Mouse (Mus musculus) stomach, postnatal 0 days (tissue): ENCODE data around the gene Usp10. TPM values are rescaled to one million over a fixed set of nuclear protein-coding genes. Genes with fewer than 3 reads are reported as not detected.

Experiments
- ATAC-seq: fragments of 200-750 bp; cut with Nextera tagmentation; 2 replicates; pipeline ENCODE4 v1.8.0; 2017; ENCODE audit not compliant: low FRiP score, low TSS enrichment
- DNase-seq: peaks from one replicate; pipeline ENCODE4 v3.0.0-alpha.2; 2016; ENCODE audit warnings: low spot score
- H3K27ac ChIP-seq: fragments of 300-500 bp; sonication (generic); replicated peaks from 2 replicates; pipeline ENCODE4 v1.5.1; 2014; ENCODE audit warnings: mild to moderate bottlenecking, control low read depth
- H3K27me3 ChIP-seq: fragments of 300-500 bp; sonication (generic); 2 replicates; pipeline ENCODE4 v1.6.1; 2014; ENCODE audit warnings: low read length; ENCODE audit not compliant: control insufficient read depth, insufficient read depth
- H3K36me3 ChIP-seq: fragments of 300-500 bp; sonication (generic); 2 replicates; pipeline ENCODE4 v1.6.1; 2014; ENCODE audit warnings: low read length, mixed read lengths; ENCODE audit not compliant: control insufficient read depth, insufficient read depth
- H3K4me1 ChIP-seq: fragments of 300-500 bp; sonication (generic); replicated peaks from 2 replicates; pipeline ENCODE4 v1.6.1; 2014; ENCODE audit warnings: antibody characterized with exemption; ENCODE audit not compliant: control insufficient read depth, insufficient read depth
- H3K4me2 ChIP-seq: fragments of 300-500 bp; sonication (generic); replicated peaks from 2 replicates; pipeline ENCODE4 v1.6.1; 2014; ENCODE audit warnings: low read depth, mild to moderate bottlenecking, control low read depth, moderate library complexity
- H3K4me3 ChIP-seq: fragments of 300-500 bp; sonication (generic); 2 replicates; pipeline ENCODE4 v1.5.1; 2014; ENCODE audit warnings: low read depth, low read length, control low read depth
- H3K9ac ChIP-seq: fragments of 300-500 bp; sonication (generic); 2 replicates; pipeline ENCODE4 v1.6.1; 2014; ENCODE audit warnings: mild to moderate bottlenecking, low read length, control low read depth, mixed read lengths
- H3K9me3 ChIP-seq: fragments of 300-500 bp; sonication (generic); 2 replicates; pipeline ENCODE4 v1.6.1; 2016; ENCODE audit warnings: low read length; ENCODE audit not compliant: control insufficient read depth
- CTCF ChIP-seq: IDR thresholded peaks from 2 replicates; pipeline ENCODE4 v1.5.1; 2016; ENCODE audit warnings: antibody characterized with exemption, low read depth, mild to moderate bottlenecking, moderate library complexity
- EP300 ChIP-seq: optimal IDR thresholded peaks from 2 replicates; pipeline ENCODE3; 2016; ENCODE audit warnings: antibody characterized with exemption
- WGBS: fragments of 180-500 bp; shearing (Covaris S2); extraction: QIAGEN DNeasy Blood & Tissue Kit; methylation state at CpG from one replicate; pipeline ENCODE4 v1.1.7; 2014; 5-methylcytosine and 5-hydroxymethylcytosine counted together
- polyA plus RNA-seq: library from polyadenylated mRNA; unstranded; fragments of >200 nt; fragmentation: Nextera tagmentation; extraction: Ambion mirVana; gene quantifications from 2 replicates; pipeline ENCODE4 v1.2.1, GENCODE M21; 2015

Usp10 gene
- polyA plus RNA-seq, 1 experiment from 2014 or later, result 54.5 TPM

DNA sequence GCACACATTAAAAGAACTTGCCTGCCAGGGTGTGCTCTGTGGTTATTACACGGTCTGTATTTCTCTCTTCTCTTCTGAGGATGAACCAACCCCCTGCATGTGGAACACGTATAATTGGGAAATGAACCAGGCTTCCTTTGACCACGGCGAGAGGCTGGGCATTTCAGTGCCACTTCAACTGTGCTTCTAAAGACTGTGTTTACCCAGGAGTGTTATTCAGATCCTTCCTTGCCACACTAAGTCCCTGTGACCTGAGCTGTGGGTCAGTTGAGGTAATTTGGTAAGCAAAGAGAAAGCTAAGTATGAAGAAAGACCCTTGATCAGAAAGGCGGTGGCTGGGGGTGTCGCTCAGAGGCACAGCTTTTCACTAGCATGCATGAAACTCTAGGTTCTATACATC is 28.9 kb upstream of the Usp10 start:
- 61% methylated on average over 6 of the region's 6 CpGs for WGBS
- H3K4me2 ChIP-seq, result no peak overlapping the region
- TF ChIP-seq EP300 (no peak), CTCF (no peak)
- H3K9me3 ChIP-seq, result no peaks in the 10 kb centered on the region
- ATAC-seq (no peak), DNase-seq (no peak)
- H3K27me3 ChIP-seq, result no peaks in the 10 kb centered on the region
- H3K36me3 ChIP-seq, result no peaks in the 10 kb centered on the region
- no peak overlapping the region for H3K4me3 ChIP-seq
- no peak overlapping the region for H3K9ac ChIP-seq
- H3K4me1 ChIP-seq, result no peaks in the 10 kb centered on the region; the same call in 1 of the 2 replicates
- no peak overlapping the region for H3K27ac ChIP-seq

DNA sequence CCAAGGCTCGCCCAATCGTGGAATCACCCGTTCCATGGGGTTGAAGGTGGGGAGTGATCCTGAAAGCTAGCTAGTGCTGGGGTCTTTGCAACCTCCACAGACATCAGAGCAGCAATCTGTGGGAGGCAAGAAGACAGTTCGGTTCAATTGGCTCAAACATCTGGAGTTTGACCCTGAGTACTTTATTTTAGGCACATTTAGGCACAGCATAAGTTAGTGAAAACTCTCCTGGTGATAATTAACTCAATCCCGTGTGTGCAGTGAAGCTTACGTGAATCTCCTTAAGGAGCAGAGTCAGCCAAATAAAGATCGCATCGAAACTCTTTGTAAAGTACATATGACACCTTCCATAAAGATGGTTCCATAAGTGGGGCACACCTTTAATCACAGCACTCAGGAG is 28.2 kb upstream of the Usp10 start:
- no peak overlapping the region for H3K4me2 ChIP-seq
- no peaks in the 10 kb centered on the region for H3K9me3 ChIP-seq
- TF ChIP-seq CTCF, result no peak
- TF ChIP-seq EP300, result no peak
- 85% methylated on average over 8 of the region's 8 CpGs for WGBS
- no peak for ATAC-seq
- H3K4me1 ChIP-seq, result no peaks in the 10 kb centered on the region; the same call in 1 of the 2 replicates
- H3K27me3 ChIP-seq, result no peaks in the 10 kb centered on the region
- H3K4me3 ChIP-seq, result no peak overlapping the region
- no peaks in the 10 kb centered on the region for H3K36me3 ChIP-seq
- no peak for DNase-seq
- no peak overlapping the region for H3K9ac ChIP-seq
- no peak overlapping the region for H3K27ac ChIP-seq

DNA sequence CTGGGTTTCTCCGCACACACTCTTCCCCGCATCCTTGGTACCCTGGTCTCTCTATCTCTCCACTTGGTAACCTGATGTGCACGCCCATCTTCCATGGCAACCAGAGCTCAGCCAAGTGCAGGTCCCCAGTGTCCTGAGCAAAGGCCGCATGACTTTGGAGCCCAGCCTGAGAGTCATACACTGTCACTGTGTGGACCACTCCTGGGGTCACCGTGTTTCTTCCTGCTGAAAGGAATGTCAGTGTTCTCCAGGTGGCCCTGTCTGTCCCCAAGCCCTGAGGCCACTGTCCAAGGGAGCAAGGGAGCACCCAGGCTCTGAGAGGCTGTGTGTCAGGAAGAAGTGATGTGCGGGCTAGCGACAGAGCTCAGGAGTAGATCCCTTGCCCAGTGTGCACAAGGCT is 26.9 kb upstream of the Usp10 start:
- no peak for TF ChIP-seq EP300
- no peak for TF ChIP-seq CTCF
- Histone ChIP-seq H3K4me3 (no peak overlapping the region), H3K36me3 (no peaks in the 10 kb centered on the region), H3K4me1 (no peaks in the 10 kb centered on the region; the same call in 1 of the 2 replicates), H3K9me3 (no peaks in the 10 kb centered on the region), H3K27ac (no peak overlapping the region), H3K9ac (no peak overlapping the region), H3K27me3 (no peaks in the 10 kb centered on the region), H3K4me2 (no peak overlapping the region)
- 94% methylated on average over 7 of the region's 7 CpGs for WGBS
- ATAC-seq (no peak), DNase-seq (no peak)

DNA sequence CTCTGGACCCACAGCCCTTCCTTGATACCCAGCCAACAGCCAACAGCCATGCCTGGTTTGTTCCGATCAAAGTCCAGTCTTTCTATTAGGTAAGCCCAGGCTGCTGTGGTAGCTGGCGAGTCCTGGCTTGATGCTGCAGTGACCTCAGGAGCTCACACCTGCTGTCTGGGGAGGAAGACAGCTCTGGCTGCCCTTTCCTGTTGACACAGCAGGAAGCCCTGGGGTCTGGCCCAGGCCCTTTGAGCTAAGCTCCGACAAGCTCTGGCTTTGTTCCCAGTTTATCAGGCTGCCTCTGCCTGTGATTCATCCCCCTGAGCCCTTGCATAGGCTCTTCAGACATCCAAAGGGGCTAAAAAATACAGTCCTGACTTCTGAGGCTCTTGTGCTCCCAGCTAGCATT is 24.5 kb upstream of the Usp10 start:
- H3K4me1 ChIP-seq, result no peaks in the 10 kb centered on the region; the same call in 1 of the 2 replicates
- H3K36me3 ChIP-seq, result no peaks in the 10 kb centered on the region
- H3K27ac ChIP-seq, result peak overlapping the region; percentile 58; the same call in 1 of the 2 replicates
- peak; percentile 74 for DNase-seq
- no peaks in the 10 kb centered on the region for H3K27me3 ChIP-seq
- no peak overlapping the region for H3K4me3 ChIP-seq
- ATAC-seq, result peak; percentile 89
- TF ChIP-seq CTCF (no peak), EP300 (no peak)
- H3K4me2 ChIP-seq, result no peak overlapping the region
- H3K9ac ChIP-seq, result no peak overlapping the region
- no peaks in the 10 kb centered on the region for H3K9me3 ChIP-seq
- 18% methylated on average over 3 of the region's 3 CpGs for WGBS

DNA sequence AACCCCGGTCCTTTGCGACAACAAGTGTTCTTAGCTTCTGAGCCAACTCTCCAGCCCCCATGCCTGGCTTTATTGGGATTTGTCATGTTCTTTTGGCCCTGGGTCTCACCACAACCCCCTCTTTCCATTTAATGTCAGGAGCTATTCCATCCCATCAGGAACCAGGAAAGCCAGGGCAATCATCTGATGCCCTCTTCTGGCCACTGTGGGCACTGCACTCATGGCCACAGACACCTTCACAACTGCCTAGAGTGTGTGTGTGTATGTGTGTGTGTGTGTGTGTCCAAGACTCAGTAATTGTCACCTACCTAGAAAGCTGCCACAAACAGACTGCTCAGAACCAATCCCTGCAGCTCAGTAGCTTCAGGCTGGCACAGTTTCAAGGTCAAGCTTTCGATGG is 23.0 kb upstream of the Usp10 start:
- Histone ChIP-seq H3K4me3 (no peak overlapping the region), H3K27ac (no peak overlapping the region), H3K27me3 (no peaks in the 10 kb centered on the region), H3K4me2 (no peak overlapping the region), H3K9me3 (no peaks in the 10 kb centered on the region), H3K9ac (no peak overlapping the region), H3K36me3 (no peaks in the 10 kb centered on the region), H3K4me1 (no peaks in the 10 kb centered on the region; the same call in 1 of the 2 replicates)
- DNase-seq (peak; percentile 66), ATAC-seq (no peak)
- 90% methylated on average over 3 of the region's 3 CpGs for WGBS
- no peak for TF ChIP-seq EP300
- peak; percentile 86 for TF ChIP-seq CTCF

DNA sequence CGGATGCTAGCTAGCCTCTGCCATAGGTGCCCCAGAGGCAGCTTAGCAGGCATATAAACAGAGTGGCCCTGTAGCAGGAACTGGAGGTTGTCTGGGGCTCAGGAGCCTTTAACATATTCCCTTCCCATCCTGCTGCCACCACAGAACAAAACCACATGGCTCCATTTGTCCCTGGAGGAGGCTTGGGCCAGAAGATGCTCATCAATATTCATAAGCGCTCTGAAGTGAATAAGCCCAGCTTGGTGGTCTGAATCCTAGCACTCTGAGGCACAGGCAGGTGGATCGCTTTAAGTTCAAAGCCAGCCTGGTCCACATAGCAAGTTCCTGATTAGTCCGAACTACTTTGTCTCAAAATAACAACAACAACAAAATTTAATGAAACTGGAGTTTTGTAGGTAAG is 22.1 kb upstream of the Usp10 start:
- DNase-seq, result no peak
- H3K36me3 ChIP-seq, result no peaks in the 10 kb centered on the region
- TF ChIP-seq CTCF, result no peak
- no peak for TF ChIP-seq EP300
- no peak overlapping the region for H3K4me2 ChIP-seq
- H3K27ac ChIP-seq, result no peak overlapping the region
- ATAC-seq, result no peak
- H3K4me3 ChIP-seq, result no peak overlapping the region
- 68% methylated on average over 4 of the region's 4 CpGs for WGBS
- no peaks in the 10 kb centered on the region for H3K9me3 ChIP-seq
- H3K9ac ChIP-seq, result no peak overlapping the region
- H3K4me1 ChIP-seq, result no peaks in the 10 kb centered on the region; the same call in 1 of the 2 replicates
- no peaks in the 10 kb centered on the region for H3K27me3 ChIP-seq
